Mouse (Mus musculus) adrenal gland, postnatal 25 days (tissue): ENCODE data around the gene Ubqln4. TPM values are rescaled to one million over a fixed set of nuclear protein-coding genes. Genes with fewer than 3 reads are reported as not detected.
"Not testable (repeated sequence)": the region's sequence is repeated elsewhere in the genome, so short reads cannot be mapped to it uniquely, and the experiment has no call there.

Experiments used
- DNase-seq: peaks from one replicate; pipeline ENCODE4 v3.0.0; 2021; ENCODE audit warnings: mixed read lengths
- microRNA-seq, 2 experiments: library from miRNA; unstranded; fragments of <30 nt; microRNA quantifications; one replicate each; pipeline ENCODE4 v1.2.0; 2021
- total RNA-seq: library from RNA; stranded (reverse); gene quantifications from 2 replicates; pipeline ENCODE4 v1.2.3, GENCODE M21; 2021

The Ubqln4 gene
- total RNA-seq, 1 experiment from 2014 or later = 74.3 TPM

- peak; percentile 79 for DNase-seq
These were observed 50.2 kb downstream of the Ubqln4 start for GRCm38 (mm10) chr3:88603714-88604161.

DNA sequence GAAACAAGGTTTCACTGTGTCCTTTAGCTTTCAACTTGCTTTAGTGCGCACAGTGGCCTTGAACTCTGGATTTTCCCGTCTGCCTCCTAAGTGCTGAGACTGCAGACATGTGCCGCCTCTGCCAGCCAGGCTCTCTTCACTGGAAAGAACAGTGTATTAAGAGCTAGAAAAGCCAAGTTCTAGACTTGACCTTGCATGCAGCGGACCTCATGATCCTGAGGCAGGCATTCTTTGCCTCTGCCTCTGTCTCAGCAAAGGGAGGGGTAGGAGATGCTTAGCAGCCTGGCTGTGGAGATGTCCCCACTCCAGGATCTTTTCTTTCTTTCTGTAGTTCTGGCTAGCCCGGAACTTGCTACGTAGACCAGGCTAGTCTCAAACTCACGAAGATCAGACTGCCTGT is 51.3 kb downstream of the Ubqln4 start:
- DNase-seq = peak; percentile 19

DNA sequence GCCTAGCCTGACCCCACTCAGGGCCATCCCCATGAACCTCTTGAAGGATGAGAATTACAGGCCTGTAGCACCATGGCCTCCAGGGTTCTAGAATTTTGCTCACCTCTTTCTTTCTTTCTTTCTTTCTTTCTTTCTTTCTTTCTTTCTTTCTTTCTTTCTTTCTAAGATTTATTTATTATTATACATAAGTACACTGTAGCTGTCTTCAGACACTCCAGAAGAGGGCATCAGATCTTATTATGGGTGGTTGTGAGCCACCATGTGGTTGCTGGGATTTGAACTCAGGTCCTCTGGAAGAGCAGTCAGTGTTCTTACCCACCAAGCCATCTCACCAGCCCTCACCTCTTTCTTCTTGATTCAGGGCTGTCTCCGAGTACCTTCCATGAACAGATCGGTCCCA is 52.1 kb downstream of the Ubqln4 start, which contains the start of gene Arhgef2:
Gene Arhgef2 (plus strand): TSS at position 301 of the 400 bp plus-strand sequence.
- not testable (repeated sequence) for DNase-seq

DNA sequence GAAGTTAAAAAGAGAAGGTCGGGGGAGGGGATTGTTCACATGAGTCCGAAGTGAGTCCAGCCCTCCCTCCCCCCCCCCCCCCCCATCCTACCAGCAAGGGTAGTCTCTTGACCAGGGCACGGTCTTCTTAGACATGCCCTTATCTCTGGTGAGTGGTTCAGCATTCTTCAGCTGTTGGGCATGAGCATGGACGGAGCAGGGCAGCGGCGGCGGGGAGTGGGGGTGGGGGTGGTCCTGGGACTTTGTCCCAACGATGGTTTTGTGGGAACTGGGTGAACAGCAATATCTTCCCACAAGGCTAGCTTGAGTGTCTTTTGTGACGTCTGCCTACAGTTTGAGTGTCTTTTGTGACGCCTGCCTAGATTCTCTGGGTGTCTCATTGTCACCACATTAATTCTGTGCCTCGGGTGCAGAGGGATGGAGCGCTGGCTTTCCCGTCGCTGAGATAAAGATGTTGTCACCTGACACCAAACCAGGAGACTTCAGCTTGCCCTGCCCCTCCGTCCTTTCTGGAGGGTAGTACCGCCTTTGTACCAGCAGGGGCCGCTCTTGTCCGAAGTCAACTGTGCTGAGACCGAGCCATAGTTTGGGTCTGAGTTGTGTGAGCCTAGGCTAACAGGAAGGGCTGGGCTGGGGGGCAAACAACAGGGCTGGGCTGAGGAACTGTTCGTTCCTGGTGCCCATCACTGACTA is 53.7 kb downstream of the Ubqln4 start:
- DNase-seq = peak; percentile 83

- DNase-seq = no peak
These were observed 54.2 kb downstream of the Ubqln4 start for GRCm38 (mm10) chr3:88607758-88608138.

DNA sequence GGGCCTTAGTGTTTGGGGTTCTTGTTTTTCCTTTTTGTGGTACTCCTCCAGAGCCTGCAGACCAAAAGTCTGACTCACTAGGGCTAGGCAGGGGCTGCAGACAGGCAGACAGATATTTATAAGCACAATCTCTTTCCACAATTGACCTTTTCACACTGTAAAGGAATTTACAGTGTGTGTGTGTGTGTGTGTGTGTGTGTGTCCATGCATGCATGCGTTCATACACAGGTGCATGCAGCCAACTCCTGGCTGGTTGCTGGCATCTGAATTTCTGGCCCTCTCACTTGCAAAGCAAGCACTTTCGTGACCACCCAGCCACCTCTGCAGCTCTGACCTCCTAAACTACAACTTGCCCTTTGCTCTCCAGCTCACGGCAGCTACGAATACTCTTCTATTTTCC is 55.5 kb downstream of the Ubqln4 start:
- no peak for DNase-seq

DNA sequence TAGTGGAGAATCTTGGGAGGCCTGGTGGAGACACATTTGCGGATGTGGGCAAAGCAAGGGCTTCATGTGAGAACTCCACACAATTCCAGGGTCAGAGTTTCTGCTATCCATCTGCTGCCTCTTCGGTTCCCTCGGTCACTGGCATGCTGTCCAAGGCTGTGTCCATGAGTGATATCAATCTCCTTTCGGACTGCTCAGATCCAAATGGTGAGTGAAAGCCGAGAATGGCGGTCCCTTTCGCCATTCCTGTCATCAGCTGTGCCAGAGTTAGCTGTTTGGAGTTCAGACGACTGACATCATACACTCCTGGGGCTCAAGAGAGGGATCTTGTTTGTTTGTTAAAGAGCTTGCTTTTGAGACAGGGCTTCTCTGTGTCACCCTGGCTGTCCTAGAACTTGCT is 60.9 kb downstream of the Ubqln4 start:
- DNase-seq = no peak

DNA sequence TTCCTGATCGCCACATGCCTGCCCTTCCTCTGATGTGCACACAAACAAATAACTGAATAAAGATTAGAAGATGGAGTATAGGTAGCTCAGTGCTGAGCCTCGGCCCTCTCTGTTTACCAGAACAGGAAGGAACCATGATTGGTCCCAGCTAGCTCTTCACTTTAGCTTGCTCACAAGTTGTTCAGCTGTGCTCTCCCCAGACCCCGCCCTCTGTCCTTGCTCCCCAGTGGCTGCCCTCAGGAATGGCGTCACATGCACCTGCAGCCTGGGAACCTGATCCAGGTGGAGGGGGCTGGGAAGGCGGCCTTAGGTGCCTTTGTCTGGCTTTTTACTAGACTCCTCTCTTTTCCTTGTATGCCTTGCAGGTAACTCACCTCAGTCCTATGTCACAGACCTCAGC is 61.6 kb downstream of the Ubqln4 start:
- no peak for DNase-seq

DNA sequence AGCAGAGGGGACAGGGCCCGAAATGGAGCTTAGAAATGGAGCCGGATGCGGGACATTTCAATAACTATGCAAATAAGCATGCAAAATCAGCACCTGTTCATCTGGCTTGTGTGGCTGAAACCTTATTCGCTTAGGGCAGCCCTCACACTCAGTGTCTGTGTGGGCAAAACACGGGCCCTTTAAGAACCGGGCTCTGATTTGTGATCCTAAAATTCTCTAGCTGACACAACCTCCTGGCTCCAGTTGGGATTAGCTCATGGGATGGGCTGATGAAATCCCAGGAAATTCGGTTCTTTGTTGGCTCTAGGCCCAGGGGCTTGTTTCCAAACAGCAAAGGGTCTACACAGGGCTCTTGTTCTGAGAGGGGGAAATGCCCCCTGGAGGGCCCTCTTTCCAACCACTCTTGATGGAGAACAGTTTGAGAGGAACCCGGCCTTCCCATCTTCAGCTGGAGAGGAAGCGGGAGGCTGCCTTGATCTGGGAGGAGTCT is 62.4 kb downstream of the Ubqln4 start:
- DNase-seq = no peak

DNA sequence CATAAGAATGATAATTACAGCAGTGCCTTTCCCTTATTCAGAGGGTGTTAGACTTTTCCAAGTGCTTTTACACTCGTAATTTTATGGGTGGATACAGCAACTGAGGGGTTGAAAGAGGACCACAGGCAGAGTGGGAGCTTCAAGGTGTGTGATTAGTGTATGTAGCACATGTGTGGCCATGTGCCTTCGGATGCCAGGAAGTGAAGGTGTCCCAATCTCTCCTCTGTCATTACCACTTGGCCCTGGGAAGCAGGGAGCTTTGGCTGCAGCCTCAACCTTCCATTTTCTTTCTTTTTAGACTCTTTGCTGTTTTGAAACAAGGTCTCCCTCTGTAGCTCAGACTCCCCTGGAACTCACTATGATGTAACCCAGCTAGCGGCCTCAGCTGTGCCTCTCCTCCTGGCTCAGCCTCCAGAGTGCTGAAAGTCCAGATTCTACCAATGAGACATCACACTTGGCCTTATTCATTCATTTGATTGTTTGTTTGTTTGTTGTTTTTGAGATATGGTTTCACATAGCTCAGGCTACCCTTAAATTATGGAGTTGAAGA is 63.5 kb downstream of the Ubqln4 start:
- DNase-seq = no peak

DNA sequence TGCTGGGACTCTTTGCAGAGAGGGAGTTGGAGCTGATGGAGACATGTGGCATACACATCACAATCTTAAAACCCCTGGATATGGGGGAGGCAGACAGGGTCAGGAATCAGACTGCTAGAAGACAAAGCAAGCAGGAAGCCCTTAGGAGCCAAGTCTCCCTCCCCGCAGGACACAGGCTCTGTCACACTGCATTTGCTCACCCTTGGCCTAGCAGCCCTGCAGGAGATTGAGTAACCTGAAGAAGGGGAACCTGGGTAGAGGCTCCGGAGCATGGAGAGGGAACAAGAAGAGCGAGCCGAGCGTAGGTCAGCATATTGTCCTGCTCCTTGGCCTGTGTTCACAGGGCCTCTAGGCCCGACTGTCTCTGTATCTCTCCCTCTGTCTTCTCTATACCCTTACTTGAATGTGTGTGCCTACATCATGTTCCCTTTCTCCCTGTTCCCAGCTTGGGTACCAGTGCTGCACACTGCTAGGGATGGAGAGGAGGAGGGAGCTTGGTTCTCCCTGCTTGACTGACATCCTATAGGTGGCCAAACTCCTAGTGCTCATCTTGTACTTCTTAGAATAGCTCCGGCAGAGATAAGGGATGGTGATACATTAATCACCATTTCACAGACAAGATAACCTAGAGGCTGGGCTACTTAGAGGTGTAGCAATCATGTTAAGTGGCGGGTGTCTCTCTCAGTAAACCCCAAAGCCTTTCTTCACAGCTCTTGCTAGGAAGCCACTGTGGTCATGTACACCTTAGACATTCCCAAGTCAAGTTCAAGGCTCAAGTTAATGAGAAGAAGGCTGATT is 64.7 kb downstream of the Ubqln4 start:
- no peak for DNase-seq

Small RNA genes lying within 50 kb of the gene (microRNA-seq; reads per million reads assigned to microRNA genes)
- 0 reads per million in 2 experiments for gene Mir1905

Other genes starting within 250 kb of the Ubqln4 start
- 183 and 214 TPM in 2 replicates for gene Glmp, start 228.7 kb upstream of the Ubqln4 start, total RNA-seq
- gene Tmem79, start 217.6 kb upstream of the Ubqln4 start, total RNA-seq = 6.6 and 7.8 TPM in 2 replicates
- gene Smg5, start 217.5 kb upstream of the Ubqln4 start, total RNA-seq = 55.3 and 59.1 TPM in 2 replicates
- gene Paqr6, start 189.2 kb upstream of the Ubqln4 start, total RNA-seq = 1.6 and 1.9 TPM in 2 replicates
- gene Bglap3, start 181.0 kb upstream of the Ubqln4 start, total RNA-seq = 0.79 and 2.3 TPM in 2 replicates
- gene Bglap2, start 175.1 kb upstream of the Ubqln4 start, total RNA-seq = 1.0 TPM in 1 of 2 replicates, not detected in the other
- gene Bglap, start 169.3 kb upstream of the Ubqln4 start, total RNA-seq = 4.3 TPM in 1 of 2 replicates, not detected in the other
- 34.9 and 41.2 TPM in 2 replicates for gene Pmf1, start 143.4 kb upstream of the Ubqln4 start, total RNA-seq
- gene Slc25a44, start 128.6 kb upstream of the Ubqln4 start, total RNA-seq = 42.9 and 45.9 TPM in 2 replicates
- 6.0 and 6.2 TPM in 2 replicates for gene Sema4a, start 92.6 kb upstream of the Ubqln4 start, total RNA-seq
- gene Lmna, start 43.8 kb upstream of the Ubqln4 start, total RNA-seq = 90.6 and 91.1 TPM in 2 replicates
- 3.3 and 3.5 TPM in 2 replicates for gene Mex3a, start 21.4 kb upstream of the Ubqln4 start, total RNA-seq
- gene Rab25, start 5.5 kb upstream of the Ubqln4 start, total RNA-seq = not detected in 2 replicates
- gene Lamtor2, start 684 bp upstream of the Ubqln4 start, total RNA-seq = 148 and 150 TPM in 2 replicates
- 199 and 214 TPM in 2 replicates for gene Ssr2, start 22.1 kb downstream of the Ubqln4 start, total RNA-seq
- gene Arhgef2, start 52.2 kb downstream of the Ubqln4 start, total RNA-seq = 35.4 and 35.9 TPM in 2 replicates
- gene Rxfp4, start 99.4 kb downstream of the Ubqln4 start, total RNA-seq = not detected in 2 replicates
- 64.9 and 69.4 TPM in 2 replicates for gene Khdc4, start 132.0 kb downstream of the Ubqln4 start, total RNA-seq
- gene Rit1, start 163.1 kb downstream of the Ubqln4 start, total RNA-seq = 48.7 and 65.4 TPM in 2 replicates
- gene Syt11, start 221.4 kb downstream of the Ubqln4 start, total RNA-seq = 7.8 and 11.1 TPM in 2 replicates